Mouse (Mus musculus): Measurements from ENCODE around the gene Casd1.

GRCm38 (mm10) chr6:4611853-4612252, 11.2 kb downstream of the Casd1 start:
- TF ChIP-seq ZC3H11A (IDR thresholded peaks at IDR 0.05; ENCODE audit: borderline replicate concordance, low read depth, low read length) (no peak), ZNF384 (IDR thresholded peaks at IDR 0.05; ENCODE audit: low read depth, low read length) (no peak), CHD2 (IDR thresholded peaks at IDR 0.05; ENCODE audit: low read depth, low read length) (no peak), HCFC1 (IDR thresholded peaks at IDR 0.05; ENCODE audit: borderline replicate concordance, insufficient read depth, low read length) (no peak), MAFK (IDR thresholded peaks at IDR 0.05; ENCODE audit: insufficient read depth, low read depth, low read length) (no peak)

Measured in ES-E14 (cell line).